Mouse (Mus musculus) hindlimb bud, embryonic 11.5 days (tissue): Measurements from ENCODE around the gene Eps15.
A peak's percentile ranks its signal among the peaks of the same experiment; 100 is the strongest.

ENCODE experiments used
- DNase-seq: peaks from one replicate; pipeline ENCODE4 v3.0.0-alpha.2; 2012; ENCODE audit warnings: low read depth, low spot score; ENCODE audit errors: extremely low spot score

Gene Eps15

GRCm38 (mm10) chr4:109279689-109280458, at the start of gene Eps15:
Gene Eps15, plus strand, starts transcription at chr4:109280268.
- peak; percentile 50 for DNase-seq

DNA sequence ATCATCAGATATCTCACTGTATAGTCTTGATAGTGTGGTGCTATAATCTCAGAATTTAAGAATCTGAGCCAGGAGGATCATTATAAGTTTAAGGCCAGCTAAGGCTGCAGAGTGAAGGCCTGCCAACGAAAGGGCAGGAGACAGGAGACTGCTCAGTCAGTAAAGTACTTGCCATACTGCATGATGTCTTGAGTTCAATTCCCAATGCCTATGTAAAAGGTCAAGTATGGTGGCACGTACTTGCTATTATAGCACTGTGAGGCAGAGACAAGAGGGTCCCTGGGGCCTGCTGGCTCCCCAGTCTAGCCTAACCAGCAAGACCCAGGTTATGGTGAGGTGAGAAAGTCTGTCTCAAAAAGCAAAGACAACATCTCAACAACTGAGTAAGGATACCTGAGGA, 45.9 kb upstream of the Eps15 start, which contains the start of gene Calr4:
Calr4 (plus strand) TSS at position 301 of the 400 bp plus-strand sequence.
- DNase-seq, result no peak

GRCm38 (mm10) chr4:109234806-109235350, 45.2 kb upstream of the Eps15 start:
- no peak for DNase-seq

DNA sequence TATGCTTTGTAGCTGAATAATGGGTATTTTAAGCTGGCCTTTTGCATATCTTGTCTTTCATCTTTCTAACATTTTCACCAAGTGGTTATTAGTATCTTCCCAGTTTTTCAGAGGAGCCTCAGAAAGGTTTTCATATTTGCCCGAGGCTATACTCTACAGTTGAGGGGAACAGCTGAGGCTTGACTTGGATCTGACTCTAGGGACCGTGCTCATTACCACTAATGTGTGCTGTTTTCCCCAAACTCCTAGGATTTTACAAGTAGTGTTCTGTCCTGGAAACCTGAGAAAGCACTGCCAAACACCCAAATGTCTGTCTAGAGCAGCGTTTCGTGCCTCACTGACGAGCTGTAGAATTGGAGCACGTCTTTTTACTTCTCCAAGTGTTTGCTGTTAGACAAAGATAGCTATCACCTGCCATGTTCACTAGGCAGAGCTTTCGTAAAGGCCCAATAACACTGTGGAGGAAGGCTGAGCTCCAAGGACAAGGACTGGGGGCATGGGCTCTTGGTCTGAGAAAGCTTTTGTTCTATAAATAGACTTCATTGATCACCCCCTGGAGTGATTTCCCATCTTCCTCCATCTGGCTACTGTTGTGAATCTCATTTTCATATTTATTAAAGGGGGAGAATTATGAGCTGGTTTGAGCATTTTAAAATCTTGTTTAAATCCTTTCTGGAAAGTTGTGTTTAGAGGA, 43.7 kb upstream of the Eps15 start:
- no peak for DNase-seq

DNA sequence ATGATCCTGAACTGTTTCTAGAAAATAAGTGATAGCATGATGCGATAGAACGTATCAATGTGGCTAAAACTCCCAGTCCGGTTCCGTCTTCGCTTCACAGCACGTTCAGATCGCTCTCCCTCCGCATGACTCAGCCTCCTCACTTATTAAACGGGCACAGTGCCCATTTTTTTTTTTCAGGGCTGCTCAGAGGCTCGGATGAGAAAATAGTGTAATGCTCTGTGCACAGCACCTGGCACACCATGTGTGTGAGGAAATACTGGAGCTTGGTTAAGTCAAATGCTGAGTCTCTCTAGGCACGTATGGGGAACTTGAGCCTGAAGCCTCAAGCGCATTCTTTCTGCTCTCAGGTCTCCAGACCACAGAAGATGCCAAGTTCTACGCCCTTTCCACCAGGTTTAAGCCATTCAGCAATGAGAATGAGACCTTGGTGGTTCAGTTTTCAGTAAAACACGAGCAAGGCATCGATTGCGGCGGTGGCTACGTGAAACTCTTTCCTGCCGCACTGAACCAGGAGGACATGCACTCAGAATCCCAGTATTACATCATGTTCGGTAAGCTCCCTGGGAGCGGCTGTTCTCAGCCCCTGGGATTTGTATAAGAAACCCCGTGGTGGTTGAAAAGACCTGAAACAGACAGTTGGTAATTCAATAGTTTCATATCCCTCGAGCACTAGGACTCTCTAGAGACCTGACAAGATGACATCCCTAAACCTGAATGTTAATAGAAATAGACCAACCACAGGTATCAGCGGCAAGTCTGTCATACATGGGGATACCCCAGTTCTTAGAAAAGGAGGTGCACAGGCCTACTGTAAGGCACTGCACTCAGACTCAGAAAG, 41.4 kb upstream of the Eps15 start:
- no peak for DNase-seq

DNA sequence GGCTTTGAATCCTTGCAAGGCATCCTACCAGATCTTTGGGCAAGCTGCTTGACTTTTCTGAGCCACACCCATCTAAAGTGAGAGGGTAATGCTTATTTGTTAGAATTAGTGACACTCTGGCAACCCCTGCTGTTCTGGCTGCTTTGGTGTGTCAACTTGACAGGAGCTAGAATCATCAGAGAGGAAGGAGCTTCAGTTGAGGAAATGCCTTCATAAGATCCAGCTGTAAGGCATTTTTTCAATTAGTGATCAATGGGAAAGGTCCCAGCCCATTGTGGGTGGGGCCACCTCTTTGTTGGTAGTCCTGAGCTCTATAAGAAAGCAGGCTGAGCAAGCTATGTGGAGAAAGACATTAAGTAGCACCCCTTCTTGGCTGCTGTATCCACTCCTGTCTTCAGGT, 38.8 kb upstream of the Eps15 start:
- no peak for DNase-seq

DNA sequence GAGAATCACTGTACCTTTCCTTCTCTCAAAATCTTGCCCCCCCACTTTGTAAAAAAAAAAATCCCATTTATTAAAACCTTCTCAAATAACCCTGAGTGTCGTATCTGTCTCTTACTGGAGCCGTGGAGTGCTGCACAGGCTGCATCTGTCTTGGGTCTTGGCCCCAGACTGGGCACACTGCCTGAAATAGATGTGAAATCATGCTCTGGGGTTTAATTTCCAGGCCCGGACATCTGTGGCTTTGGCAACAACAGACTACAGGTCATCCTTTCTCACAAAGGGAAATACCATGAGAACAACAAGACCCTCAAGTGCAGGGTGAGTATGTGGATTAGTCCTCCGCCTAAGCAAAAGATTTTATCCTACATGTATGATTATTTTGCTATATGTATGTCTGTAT, 38.1 kb upstream of the Eps15 start:
- DNase-seq, result no peak

- no peak for DNase-seq
These were observed 35.6 kb upstream of the Eps15 start for GRCm38 (mm10) chr4:109244506-109244905.

DNA sequence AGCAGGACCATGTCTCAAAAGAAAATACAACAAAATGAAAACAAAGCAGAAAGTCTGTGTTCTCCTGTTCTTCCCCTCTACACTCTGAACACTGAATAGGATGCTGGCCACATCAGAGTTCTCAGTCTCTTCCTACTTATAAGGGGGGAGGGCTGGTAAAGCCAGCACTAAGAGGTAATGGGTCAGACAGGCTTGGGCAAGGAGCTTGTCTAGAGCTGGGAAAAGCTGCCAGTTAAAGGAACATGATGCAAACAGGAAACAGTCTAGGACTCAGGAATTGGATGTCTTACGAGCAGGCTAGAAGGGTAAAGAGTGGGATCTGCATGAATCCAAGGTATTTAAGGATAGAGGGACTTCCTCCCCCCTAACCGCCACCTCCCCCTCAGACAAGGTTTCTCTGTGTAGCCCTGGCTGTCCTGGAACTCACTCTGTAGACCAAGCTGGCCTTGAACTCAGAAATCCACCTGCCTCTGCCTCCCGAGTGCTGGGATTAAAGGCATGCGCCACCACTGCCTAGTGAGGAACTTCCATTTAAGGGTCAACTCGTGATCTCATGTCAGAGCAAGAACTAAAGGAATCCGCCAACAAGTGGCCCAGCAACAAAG, 35.0 kb upstream of the Eps15 start:
- no peak for DNase-seq

DNA sequence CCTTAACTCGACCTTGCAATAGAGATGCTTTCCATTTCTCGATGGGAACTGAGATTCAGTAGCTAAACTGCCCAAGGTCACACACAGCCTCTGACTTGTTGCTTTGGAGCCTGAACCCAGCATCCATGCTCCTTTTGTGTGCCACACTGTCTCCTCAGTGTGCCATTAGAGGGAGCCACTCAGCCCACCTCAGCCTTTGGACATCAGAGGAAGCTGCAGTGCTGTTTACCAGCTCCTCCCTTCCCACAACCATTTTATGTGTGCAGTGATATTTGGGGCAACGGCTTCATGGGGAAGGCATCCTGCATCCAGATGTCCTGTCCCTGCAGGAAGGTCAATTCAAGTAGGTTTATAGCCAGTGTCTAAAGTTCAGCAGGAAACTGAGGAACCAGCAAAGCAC, 28.5 kb upstream of the Eps15 start:
- no peak for DNase-seq

DNA sequence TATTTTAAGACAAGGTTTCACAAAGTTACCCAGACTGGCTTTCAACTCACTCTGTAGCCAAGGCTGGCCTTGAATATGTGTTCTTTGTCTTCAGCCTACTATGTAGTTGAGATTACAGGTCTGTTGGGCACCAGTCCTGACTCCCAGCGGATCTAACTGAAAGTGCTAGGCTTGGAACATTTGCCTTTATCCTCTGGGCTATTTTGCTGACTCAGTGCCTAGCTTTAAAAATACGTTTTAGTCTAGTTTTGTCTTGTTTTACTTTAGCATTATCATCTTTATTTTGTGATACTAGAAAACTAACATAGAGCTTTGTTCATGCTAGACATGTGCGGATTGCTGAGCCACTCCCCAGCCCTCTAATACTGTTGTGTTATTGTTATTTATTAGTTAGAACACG, 27.9 kb upstream of the Eps15 start:
- no peak for DNase-seq

DNA sequence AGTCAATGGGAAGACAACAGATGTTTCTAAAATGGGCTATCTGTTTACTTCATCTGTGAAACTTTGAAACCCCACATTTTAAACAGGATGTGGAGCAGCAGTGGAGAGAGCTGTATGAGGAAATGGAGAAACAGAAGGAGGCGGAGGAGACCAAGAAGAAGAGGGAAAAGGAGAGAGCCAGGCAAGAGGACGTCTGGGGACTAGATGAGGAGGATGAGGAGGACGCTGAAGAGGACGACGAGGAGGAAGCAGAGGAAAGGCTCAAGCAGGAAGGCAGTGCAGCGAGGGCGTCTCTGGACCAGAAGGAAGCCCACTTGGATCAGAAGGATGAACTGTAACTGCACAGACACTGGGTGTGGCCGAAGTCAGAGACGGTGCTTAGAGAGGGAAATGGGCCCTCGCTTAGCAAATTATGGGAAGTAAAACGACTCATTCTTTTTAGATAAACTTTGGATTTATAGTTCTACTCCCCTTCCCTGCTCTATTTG, 26.4 kb upstream of the Eps15 start:
- no peak for DNase-seq

DNA sequence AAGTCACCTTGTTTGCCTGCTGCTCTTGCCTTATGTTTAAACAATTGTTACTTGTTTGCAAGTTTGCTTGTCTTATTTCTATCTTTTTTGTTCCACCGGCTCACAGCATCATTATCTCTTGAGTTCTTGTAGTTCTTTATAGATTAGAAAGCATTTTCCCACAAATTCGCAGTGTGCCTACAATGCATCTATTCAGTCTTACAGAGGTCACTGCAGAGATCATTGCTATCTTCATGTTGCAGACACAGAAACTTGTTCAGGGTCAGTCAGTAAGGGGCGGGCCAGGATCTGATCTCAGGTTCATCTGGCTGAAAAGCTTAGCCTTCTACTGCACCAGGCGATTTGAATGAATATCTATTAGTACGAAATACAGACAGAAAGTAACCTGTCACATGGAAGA, 25.6 kb upstream of the Eps15 start:
- DNase-seq, result no peak

DNA sequence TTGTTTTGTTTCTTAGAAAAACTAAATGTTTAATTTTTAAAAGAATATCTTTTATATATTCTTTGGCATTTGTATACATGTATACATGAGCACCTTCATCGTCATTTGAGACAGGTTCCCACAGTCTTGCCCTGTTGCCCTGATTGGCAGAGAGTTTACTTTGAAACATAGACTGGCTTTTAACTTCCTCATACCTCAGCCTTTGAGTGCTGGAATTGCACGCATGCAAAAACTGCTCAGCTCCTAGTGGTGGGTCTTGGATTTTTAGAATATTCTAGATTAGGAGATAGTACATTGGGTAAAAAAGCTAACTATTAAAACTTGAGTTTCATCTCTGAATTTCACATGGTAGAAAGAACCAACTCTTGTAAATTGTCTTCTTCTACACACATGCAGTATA, 24.7 kb upstream of the Eps15 start:
- DNase-seq, result no peak

GRCm38 (mm10) chr4:109255727-109256417, 24.2 kb upstream of the Eps15 start:
- no peak for DNase-seq

GRCm38 (mm10) chr4:109256791-109257190, 23.3 kb upstream of the Eps15 start:
- DNase-seq, result no peak

GRCm38 (mm10) chr4:109257639-109258038, 22.4 kb upstream of the Eps15 start:
- DNase-seq, result no peak

DNA sequence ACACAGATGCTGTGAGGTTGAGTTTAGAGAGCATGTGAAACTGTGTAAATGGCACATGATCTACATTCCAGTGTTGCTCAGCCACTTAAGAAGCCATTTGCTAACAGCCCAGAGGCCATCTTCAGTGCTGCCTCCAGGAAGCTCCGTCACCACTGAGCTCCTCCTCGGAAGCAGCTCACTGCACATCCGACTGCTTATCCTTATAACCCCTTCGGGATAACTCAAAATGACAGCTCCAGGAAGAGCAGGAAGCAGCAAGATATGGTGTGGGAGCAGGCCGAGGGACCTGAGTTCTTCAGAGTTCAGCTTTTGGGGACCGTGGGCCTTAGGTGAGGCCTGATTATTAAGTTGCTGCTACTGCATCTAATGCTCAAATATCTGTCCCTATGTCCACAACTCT, 18.0 kb upstream of the Eps15 start:
- no peak for DNase-seq

DNA sequence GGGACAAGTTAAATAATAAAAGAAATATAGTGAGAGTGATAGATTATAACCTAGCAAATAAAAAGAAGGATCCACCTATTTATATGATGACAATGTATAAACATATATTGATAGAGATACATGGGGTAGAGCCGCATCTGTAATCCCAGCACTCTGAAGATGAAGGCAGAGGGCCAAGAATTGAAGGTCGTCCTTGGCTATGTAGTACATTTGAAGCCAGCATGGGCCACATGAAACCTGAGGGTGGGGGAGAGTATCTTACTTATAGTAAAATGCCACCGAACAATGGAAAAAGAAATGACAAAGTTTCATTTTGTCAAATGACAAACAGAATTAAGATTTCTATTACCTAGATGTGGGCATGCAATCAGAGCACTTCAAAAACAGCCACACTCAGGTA, 14.0 kb upstream of the Eps15 start:
- no peak for DNase-seq

GRCm38 (mm10) chr4:109266744-109267143, 13.3 kb upstream of the Eps15 start:
- DNase-seq, result no peak
